Mouse (Mus musculus): Measurements from ENCODE around the gene Mpi. TPM values are rescaled to one million over a fixed set of nuclear protein-coding genes. Genes with fewer than 3 reads are reported as not detected.

The Mpi gene
- polyA plus RNA-seq, 1 experiment from 2014 or later, result 67.3 TPM

DNA sequence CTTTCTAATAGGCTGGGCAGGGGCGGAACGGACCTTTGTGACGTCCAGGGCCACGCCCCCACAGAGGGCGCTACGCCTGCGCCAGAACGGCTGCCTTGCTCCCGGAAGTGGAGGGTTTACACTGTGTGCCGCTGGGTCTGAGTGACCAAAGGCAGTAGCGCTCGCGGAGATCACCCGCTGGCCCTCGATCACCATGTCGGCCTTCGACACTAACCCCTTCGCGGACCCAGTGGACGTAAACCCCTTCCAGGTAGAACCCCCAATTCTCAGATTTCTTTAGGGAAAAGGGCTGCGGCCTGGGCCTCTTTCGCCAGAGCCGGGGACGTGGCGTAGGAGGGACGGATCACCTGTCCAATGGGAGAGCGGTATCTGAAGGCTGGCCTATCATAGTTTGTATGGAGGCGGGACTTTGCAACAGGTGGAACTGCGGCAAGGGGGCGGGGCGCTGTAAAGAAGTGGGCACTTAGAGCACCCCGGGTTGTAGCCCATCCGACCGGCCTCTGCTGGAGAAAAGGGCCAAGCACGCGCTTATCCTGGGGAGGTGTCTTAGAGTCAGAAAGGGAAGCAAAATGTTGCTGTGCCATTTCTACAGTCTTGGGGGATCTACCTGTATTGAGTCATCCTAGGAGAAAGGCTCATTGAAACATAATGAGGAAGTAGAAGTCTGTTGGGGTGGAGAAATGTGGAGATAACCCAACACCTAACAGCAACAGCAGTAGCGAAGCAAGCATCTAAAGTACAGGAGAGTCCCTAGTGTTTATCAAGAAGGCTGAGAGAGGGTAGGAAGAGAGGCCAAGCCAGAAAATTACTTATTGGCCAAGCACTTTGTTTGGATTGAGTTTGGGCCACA is 8.5 kb upstream of the Mpi start, which contains the start of gene Scamp2:
Gene Scamp2 (plus strand): TSS at position 83 of the 850 bp plus-strand sequence.
- peak; percentile 99 for ATAC-seq (ENCODE audit: low FRiP score, low read depth)
- peak within 1 kb of the TSS; percentile 62 for H3K9ac ChIP-seq (replicated peaks)
- H3K9me3 ChIP-seq, result no peaks in the 10 kb centered on the region
- 1% methylated on average over 37 of the region's 37 CpGs for WGBS
- no peaks in the 10 kb centered on the region for H3K27me3 ChIP-seq
- H3K4me2 ChIP-seq (replicated peaks), result peak within 1 kb of the TSS; percentile 93
- 0 out of 2 replicates have a peak, but pooled peaks cover under 1% of the 10 kb centered on the region for H3K36me3 ChIP-seq
- peaks cover 22% of the 10 kb centered on the region for H3K4me1 ChIP-seq
- peak within 1 kb of the TSS; percentile 81 for H3K27ac ChIP-seq (replicated peaks)
- peak within 1 kb of the TSS; percentile 71 for H3K4me3 ChIP-seq

DNA sequence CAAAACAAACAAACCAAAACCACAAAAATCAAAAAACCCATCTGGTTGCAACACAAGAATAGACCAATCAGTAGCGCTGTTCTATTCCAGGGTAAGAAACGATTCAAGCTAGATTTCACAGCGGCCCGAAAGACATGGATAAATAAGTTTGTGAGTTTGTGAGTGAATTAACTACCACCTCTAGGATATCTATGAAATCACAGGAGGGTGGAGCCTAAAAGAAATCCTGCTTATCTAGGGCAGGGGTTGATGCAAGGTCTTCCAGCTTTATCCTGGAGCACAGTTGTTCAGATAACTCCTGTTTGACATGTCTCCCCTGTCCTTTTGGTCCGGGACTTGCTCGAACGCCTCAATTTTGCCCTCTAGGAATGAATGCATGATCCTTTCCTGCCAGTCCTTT is 7.7 kb upstream of the Mpi start:
- 29% methylated on average over 7 of the region's 7 CpGs for WGBS
- peaks cover 22% of the 10 kb centered on the region for H3K4me1 ChIP-seq
- H3K4me2 ChIP-seq (replicated peaks), result peak overlapping the region; percentile 93
- ATAC-seq (ENCODE audit: low FRiP score, low read depth), result no peak
- H3K27ac ChIP-seq (replicated peaks), result peak overlapping the region; percentile 81
- H3K4me3 ChIP-seq, result peak overlapping the region; percentile 71
- H3K9ac ChIP-seq (replicated peaks), result peak overlapping the region; percentile 62
- H3K27me3 ChIP-seq, result no peaks in the 10 kb centered on the region
- H3K9me3 ChIP-seq, result no peaks in the 10 kb centered on the region
- H3K36me3 ChIP-seq, result no peaks in the 10 kb centered on the region

- H3K27me3 ChIP-seq, result no peaks in the 10 kb centered on the region
- H3K9me3 ChIP-seq, result no peaks in the 10 kb centered on the region
- H3K27ac ChIP-seq (replicated peaks), result no peak overlapping the region
- ATAC-seq (ENCODE audit: low FRiP score, low read depth), result no peak
- H3K4me2 ChIP-seq (replicated peaks), result no peak overlapping the region
- H3K4me1 ChIP-seq, result peaks cover 22% of the 10 kb centered on the region
- no peaks in the 10 kb centered on the region for H3K36me3 ChIP-seq
- no peak overlapping the region for H3K9ac ChIP-seq (replicated peaks)
- H3K4me3 ChIP-seq, result no peak overlapping the region
- WGBS, result 70% methylated on average over 2 of the region's 2 CpGs
Observed at GRCm38 (mm10) chr9:57559568-57559967, 7.0 kb upstream of the Mpi start.

- ATAC-seq (ENCODE audit: low FRiP score, low read depth), result no peak
- Histone ChIP-seq H3K4me3 (no peak overlapping the region), H3K9ac (replicated peaks) (no peak overlapping the region), H3K4me2 (replicated peaks) (no peak overlapping the region), H3K9me3 (no peaks in the 10 kb centered on the region), H3K27ac (replicated peaks) (no peak overlapping the region), H3K36me3 (no peaks in the 10 kb centered on the region), H3K4me1 (peaks cover 29% of the 10 kb centered on the region), H3K27me3 (no peaks in the 10 kb centered on the region)
- 83% methylated on average over 4 of the region's 4 CpGs for WGBS
Observed at GRCm38 (mm10) chr9:57558625-57559024, 6.1 kb upstream of the Mpi start.

DNA sequence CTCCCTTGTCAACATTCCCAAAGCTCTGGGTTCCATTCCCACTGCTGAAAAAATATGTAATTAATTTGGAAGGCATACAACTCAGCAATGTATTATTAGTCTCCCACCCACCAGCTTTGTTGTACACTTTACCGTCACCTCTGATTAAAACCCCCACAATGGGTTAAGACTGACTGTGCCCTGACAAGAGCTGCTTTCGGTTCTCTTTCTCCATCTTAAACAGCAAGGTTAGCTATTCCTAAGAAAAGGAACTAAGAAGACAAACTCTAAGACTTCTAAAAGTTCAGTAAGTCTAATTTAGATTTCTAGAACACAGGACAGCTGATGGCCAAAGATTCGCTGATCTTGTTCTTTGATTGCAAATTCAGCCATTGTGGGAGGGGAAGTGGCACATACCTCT is 4.7 kb upstream of the Mpi start:
- H3K4me1 ChIP-seq, result peaks cover 23% of the 10 kb centered on the region
- no peaks in the 10 kb centered on the region for H3K27me3 ChIP-seq
- H3K4me3 ChIP-seq, result no peak overlapping the region
- H3K36me3 ChIP-seq, result no peaks in the 10 kb centered on the region
- H3K27ac ChIP-seq (replicated peaks), result no peak overlapping the region
- ATAC-seq (ENCODE audit: low FRiP score, low read depth), result no peak
- no peaks in the 10 kb centered on the region for H3K9me3 ChIP-seq
- no peak overlapping the region for H3K4me2 ChIP-seq (replicated peaks)
- WGBS, result 77% methylated on average over 3 of the region's 3 CpGs
- no peak overlapping the region for H3K9ac ChIP-seq (replicated peaks)

- no peak for ATAC-seq (ENCODE audit: low FRiP score, low read depth)
Observed at GRCm38 (mm10) chr9:57554753-57555152, 2.2 kb upstream of the Mpi start.

GRCm38 (mm10) chr9:57553119-57553518 is 556 bp upstream of the Mpi start:
- Histone ChIP-seq H3K9ac (replicated peaks) (no peak overlapping the region), H3K27me3 (no peaks in the 10 kb centered on the region), H3K9me3 (no peaks in the 10 kb centered on the region), H3K4me3 (no peak overlapping the region), H3K27ac (replicated peaks) (no peak overlapping the region), H3K4me1 (peaks cover 17% of the 10 kb centered on the region), H3K4me2 (replicated peaks) (no peak overlapping the region), H3K36me3 (peaks cover 24% of the 10 kb centered on the region)
- WGBS, result 71% methylated on average over 11 of the region's 11 CpGs
- ATAC-seq (ENCODE audit: low FRiP score, low read depth), result no peak; the same call in 1 of the 2 replicates

More at GRCm38 (mm10) chr9:57554753-57555152, 2.2 kb upstream of the Mpi start:
- 37% methylated on average over 3 of the region's 3 CpGs for WGBS
- H3K36me3 ChIP-seq, result peaks cover 8% of the 10 kb centered on the region
- no peaks in the 10 kb centered on the region for H3K27me3 ChIP-seq
- peaks cover 17% of the 10 kb centered on the region for H3K4me1 ChIP-seq
- no peak overlapping the region for H3K9ac ChIP-seq (replicated peaks)
- H3K4me2 ChIP-seq (replicated peaks), result no peak overlapping the region
- no peaks in the 10 kb centered on the region for H3K9me3 ChIP-seq
- no peak overlapping the region for H3K4me3 ChIP-seq
- H3K27ac ChIP-seq (replicated peaks), result no peak overlapping the region

- Histone ChIP-seq H3K9ac (replicated peaks) (no peak overlapping the region), H3K27ac (replicated peaks) (no peak overlapping the region), H3K27me3 (no peaks in the 10 kb centered on the region), H3K36me3 (peaks cover 51% of the 10 kb centered on the region), H3K4me3 (no peak overlapping the region), H3K9me3 (no peaks in the 10 kb centered on the region), H3K4me2 (replicated peaks) (no peak overlapping the region), H3K4me1 (peaks cover 17% of the 10 kb centered on the region)
- WGBS, result 91% methylated on average over 11 of the region's 11 CpGs
- ATAC-seq (ENCODE audit: low FRiP score, low read depth), result no peak
Observed at GRCm38 (mm10) chr9:57550126-57550862, 2.3 kb downstream of the Mpi start.

- Histone ChIP-seq H3K4me3 (no peak overlapping the region), H3K9ac (replicated peaks) (no peak overlapping the region), H3K4me1 (peaks cover 13% of the 10 kb centered on the region), H3K27ac (replicated peaks) (no peak overlapping the region), H3K27me3 (no peaks in the 10 kb centered on the region), H3K9me3 (no peaks in the 10 kb centered on the region), H3K4me2 (replicated peaks) (no peak overlapping the region), H3K36me3 (peaks cover 62% of the 10 kb centered on the region)
- WGBS, result 95% methylated on average over 4 of the region's 4 CpGs
- no peak for ATAC-seq (ENCODE audit: low FRiP score, low read depth)
Observed at GRCm38 (mm10) chr9:57549186-57549585, 3.4 kb downstream of the Mpi start.

DNA sequence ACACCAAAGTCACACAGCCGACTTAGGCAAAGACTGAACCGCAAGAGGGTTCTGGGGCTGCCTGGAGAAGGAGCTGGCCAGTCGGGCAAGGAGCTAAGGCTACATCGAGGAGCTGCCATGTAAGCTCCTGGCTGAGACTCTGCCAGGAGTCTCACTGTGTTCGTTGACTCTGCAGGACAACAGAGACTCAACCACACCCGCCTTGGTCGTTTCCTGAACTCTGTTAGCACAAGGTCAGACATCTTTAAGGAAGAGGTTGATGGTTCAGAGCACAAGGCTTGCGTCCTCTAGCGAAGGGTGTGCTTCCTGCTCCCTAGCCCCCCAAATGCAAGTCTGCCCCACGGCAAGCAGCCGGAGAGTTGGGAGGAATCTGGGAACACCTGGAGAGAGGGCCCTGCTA is 4.7 kb downstream of the Mpi start:
- H3K4me1 ChIP-seq, result peaks cover 7% of the 10 kb centered on the region
- WGBS, result 91% methylated on average over 11 of the region's 11 CpGs

GRCm38 (mm10) chr9:57547287-57547686 is 5.3 kb downstream of the Mpi start:
- H3K9ac ChIP-seq (replicated peaks), result no peak overlapping the region
- H3K9me3 ChIP-seq, result no peaks in the 10 kb centered on the region
- H3K4me3 ChIP-seq, result no peak overlapping the region
- H3K36me3 ChIP-seq, result peaks cover 81% of the 10 kb centered on the region
- no peak for ATAC-seq (ENCODE audit: low FRiP score, low read depth)
- no peak overlapping the region for H3K4me2 ChIP-seq (replicated peaks)
- H3K27me3 ChIP-seq, result no peaks in the 10 kb centered on the region
- 84% methylated on average over 5 of the region's 5 CpGs for WGBS
- no peak overlapping the region for H3K27ac ChIP-seq (replicated peaks)
- peaks cover 7% of the 10 kb centered on the region for H3K4me1 ChIP-seq

More for the DNA sequence above, 4.7 kb downstream of the Mpi start:
- H3K9ac ChIP-seq (replicated peaks), result no peak overlapping the region
- no peak overlapping the region for H3K4me3 ChIP-seq
- no peak for ATAC-seq (ENCODE audit: low FRiP score, low read depth)
- no peaks in the 10 kb centered on the region for H3K27me3 ChIP-seq
- no peak overlapping the region for H3K27ac ChIP-seq (replicated peaks)
- H3K36me3 ChIP-seq, result peaks cover 75% of the 10 kb centered on the region
- H3K4me2 ChIP-seq (replicated peaks), result no peak overlapping the region
- H3K9me3 ChIP-seq, result no peaks in the 10 kb centered on the region

GRCm38 (mm10) chr9:57543951-57544350 is 8.6 kb downstream of the Mpi start:
- Histone ChIP-seq H3K9ac (replicated peaks) (no peak overlapping the region), H3K4me2 (replicated peaks) (no peak overlapping the region), H3K27me3 (no peaks in the 10 kb centered on the region), H3K36me3 (peaks cover 82% of the 10 kb centered on the region), H3K27ac (replicated peaks) (no peak overlapping the region), H3K9me3 (no peaks in the 10 kb centered on the region), H3K4me1 (peaks cover 3% of the 10 kb centered on the region), H3K4me3 (no peak overlapping the region)
- ATAC-seq (ENCODE audit: low FRiP score, low read depth), result no peak
- WGBS, result 78% methylated on average over 3 of the region's 3 CpGs
